Mouse (Mus musculus): ENCODE measurements at regions not wholly inside any gene's neighbourhood (a gene's known extent, or its start where the extent isn't known, plus 50 kb on each side); places are given as distances from the start of the nearest gene placed in this dataset.

GRCm38 (mm10) chr5:139599191-139599937 lies 56.1 kb downstream of the Uncx start:
- no peak for TF ChIP-seq POLR2A (IDR thresholded peaks at IDR 0.05; ENCODE audit: low read depth, low read length)
- no peak for TF ChIP-seq CTCF (IDR thresholded peaks at IDR 0.05; ENCODE audit: extremely low read depth, insufficient read length, insufficient replicate concordance, low read depth, low read length)
